Mouse (Mus musculus) thymus, postnatal 10 days (tissue): ENCODE data around the gene Mmaa.

Source experiments
- DNase-seq, 2 experiments: peaks; one replicate each; pipeline ENCODE4 v3.0.0; 2021; ENCODE audit warnings: low spot score in 2 of 2

Gene Mmaa

GRCm38 (mm10) chr8:79288681-79289080, 6.1 kb downstream of the Mmaa start:
- no peak for DNase-seq

DNA sequence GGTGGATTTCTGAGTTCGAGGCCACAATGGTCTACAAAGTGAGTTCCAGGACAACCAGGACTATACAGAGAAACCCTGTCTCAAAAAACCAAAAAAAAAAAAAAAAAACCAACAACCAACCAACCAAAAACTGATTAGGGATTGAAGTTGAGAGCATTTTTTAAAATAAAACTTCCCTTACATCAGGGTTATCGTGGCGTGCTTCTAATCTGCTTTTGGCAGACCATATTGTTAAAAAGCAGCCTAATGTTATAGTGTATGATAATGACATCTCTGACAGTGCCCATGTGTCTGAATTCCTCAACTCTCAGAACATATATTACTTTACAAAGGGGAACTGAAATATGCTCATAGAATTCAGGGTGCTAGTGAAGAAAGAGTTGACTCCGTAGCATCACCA, 6.5 kb downstream of the Mmaa start:
- DNase-seq: no peak

GRCm38 (mm10) chr8:79286424-79286823, 8.3 kb downstream of the Mmaa start:
- no peak for DNase-seq

- no peak for DNase-seq
Measured at GRCm38 (mm10) chr8:79284626-79285025, 10.1 kb downstream of the Mmaa start.

- DNase-seq: no peak
Measured at GRCm38 (mm10) chr8:79281376-79281890, 13.3 kb downstream of the Mmaa start.

DNA sequence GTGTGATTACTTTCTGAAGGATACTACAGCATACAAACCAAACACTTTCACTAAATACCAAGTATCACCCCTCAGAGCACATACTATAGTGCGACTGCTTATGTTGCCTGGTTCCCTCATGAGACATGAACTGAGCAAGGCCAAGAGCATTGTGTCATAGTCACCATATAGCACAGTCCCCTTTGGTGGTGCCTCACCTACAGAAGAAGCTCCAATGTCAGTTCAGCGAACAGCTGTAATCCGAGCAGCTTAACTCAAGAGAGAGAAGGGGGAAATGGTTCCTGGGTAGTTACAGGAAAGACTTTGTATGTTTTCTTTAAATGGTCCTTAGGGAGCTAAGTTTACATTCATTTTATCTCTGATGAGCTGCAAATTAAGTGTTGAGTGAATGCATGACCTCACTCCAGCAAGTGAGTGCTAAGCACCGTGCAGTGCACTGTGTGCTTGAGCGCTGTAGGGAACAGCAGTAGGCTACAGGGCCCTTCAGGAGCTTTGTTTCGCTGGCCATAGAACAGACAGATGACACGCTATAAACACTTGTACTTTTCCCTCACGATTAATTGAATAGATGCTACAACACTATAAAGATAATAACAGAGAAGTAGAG, 17.4 kb downstream of the Mmaa start:
- no peak for DNase-seq

- no peak for DNase-seq
Measured at GRCm38 (mm10) chr8:79274940-79275339, 19.8 kb downstream of the Mmaa start.

DNA sequence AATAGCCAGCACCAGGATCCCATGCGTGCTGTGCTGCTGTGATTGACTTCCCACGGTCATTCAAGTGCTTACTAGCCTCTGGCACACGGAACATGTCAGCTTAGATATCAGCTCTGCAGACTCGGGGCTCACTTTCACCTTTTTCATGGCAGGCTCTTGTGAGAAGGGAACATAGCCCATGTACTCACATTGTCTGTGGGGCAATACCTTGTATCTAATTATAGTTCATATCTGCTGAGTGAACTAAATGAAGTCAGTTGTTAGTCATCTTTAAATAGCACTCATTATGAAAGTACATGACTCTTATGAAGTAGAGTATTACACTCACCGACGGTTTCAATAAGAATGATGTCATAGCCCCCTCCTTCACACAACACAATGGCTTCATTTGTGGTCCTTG, 21.0 kb downstream of the Mmaa start:
- DNase-seq: no peak

GRCm38 (mm10) chr8:79272676-79273075, 22.1 kb downstream of the Mmaa start:
- no peak for DNase-seq

DNA sequence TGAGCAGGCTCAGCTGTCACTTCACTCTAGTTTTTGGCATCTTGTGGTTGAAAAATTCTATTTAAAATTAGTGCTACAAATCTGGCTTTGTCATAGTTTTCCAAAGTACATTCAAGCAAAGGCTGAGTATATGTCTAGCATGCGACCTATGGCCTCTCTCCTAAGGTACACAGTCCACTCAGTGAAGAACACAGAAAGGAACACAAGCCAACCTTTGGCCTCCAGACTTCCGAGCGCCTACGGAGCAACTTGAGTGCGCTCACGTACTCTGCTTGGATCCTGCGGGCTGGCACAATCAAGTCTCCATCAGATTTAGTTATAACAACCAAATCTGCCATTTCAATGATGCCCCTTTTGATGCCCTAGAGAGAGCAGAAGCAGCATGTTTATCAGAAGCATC, 25.8 kb downstream of the Mmaa start:
- DNase-seq: no peak

- no peak for DNase-seq
Measured at GRCm38 (mm10) chr8:79261920-79262319, 32.8 kb downstream of the Mmaa start.

DNA sequence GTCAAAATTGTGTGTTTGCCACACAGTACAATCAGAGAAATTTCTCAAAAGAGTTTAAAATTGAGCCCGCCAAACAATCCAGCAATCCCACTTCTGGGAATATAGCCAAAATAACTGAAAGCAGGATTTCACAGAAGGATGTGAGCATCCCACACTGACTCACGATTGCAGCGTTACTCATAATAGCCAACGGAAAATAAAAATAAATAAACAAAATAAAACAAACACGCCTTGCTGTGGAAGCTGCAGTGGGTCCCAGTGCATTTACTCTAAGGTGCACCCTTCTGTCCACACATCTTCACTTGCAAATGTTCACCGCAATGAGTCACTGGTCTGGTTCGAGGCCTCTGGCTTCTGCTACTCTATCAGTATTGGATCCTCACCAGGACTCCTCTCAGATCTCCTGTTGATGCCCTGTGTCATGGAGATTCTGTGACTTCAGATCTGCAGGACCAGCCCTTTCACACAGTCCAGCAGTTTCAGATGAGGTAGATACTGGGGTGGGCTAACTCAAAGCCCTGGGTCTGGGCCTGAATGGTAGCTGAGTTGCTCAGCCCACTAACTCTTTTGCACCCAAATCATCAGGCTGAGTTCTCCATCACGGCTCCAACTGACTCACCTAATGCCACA, 38.5 kb downstream of the Mmaa start:
- no peak for DNase-seq

DNA sequence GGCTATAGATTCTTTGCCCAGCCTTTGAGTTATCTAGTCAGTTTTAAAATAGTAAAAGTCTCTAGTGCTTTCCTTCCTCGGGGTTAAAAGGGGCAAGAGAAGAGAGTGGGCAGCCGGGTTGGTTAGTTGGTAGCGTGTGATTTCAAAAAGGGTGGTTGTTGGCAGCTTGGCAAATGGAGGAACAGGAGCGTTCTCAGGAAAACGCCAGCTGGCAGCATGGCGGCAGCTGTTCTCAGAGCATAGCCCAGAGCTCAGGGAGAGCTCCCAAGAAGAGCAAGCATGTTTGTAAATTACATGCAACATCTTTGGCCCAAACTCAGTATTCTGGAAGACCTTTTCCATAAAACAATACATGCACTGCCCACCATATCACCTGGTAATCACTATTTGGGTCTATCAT, 41.0 kb downstream of the Mmaa start:
- no peak for DNase-seq

GRCm38 (mm10) chr8:79248470-79248869, 46.3 kb downstream of the Mmaa start, which contains the start of gene 1700011L22Rik:
Gene 1700011L22Rik (minus strand): TSS chr8:79248570.
- no peak for DNase-seq

- no peak for DNase-seq
Measured at GRCm38 (mm10) chr8:79243422-79243821, 51.3 kb downstream of the Mmaa start.

DNA sequence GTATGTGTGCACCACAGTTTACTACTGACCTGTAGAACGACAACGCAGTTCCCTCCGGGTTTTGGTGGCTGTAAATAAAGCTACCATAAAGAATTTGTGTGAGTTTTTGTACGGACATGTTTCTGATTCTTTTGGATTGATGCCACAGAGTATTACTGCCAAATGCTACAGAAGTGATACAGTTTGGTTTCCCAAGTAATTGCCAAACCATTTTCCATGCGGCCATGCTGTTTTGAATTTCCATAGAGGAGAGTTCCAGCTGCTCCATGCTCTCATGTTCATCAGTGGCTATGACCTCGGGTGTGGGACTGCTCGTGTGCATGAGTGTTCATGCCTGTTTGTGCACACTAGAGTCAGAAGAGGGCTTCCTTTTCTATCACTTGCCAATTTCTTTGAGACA, 54.7 kb downstream of the Mmaa start:
- no peak for DNase-seq

GRCm38 (mm10) chr8:79239320-79239719, 55.4 kb downstream of the Mmaa start:
- DNase-seq: no peak

GRCm38 (mm10) chr8:79229266-79229888, 65.4 kb downstream of the Mmaa start:
- no peak for DNase-seq

GRCm38 (mm10) chr8:79227916-79228315, 66.8 kb downstream of the Mmaa start:
- DNase-seq: no peak

DNA sequence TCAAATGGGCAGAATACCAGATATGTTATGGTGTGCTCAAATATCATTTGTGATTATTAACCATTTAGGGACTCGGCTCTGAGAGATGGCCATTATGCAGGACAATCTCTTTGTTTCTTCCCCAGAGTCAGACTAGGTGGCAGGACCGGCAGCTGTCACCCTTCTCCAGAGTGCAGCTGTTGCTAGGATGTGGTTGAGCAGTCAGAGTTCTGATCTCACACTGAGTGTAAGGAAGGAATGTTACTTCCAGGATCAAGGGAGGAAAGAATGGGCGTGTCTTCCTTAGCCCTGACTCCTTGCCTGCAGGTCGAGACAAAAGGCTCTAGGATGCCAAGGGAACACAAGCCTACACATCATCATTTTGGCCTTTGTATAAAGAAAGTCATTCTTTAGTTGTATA, 67.5 kb downstream of the Mmaa start:
- no peak for DNase-seq

GRCm38 (mm10) chr8:79226046-79226445, 68.7 kb downstream of the Mmaa start:
- DNase-seq: no peak

- no peak for DNase-seq
Measured at GRCm38 (mm10) chr8:79225586-79225985, 69.2 kb downstream of the Mmaa start.

GRCm38 (mm10) chr8:79224363-79224762, 70.4 kb downstream of the Mmaa start:
- DNase-seq: no peak
